Mouse (Mus musculus) ES-E14 (cell line): Measurements from ENCODE around the gene Tmem165.

ENCODE experiments used
- ZC3H11A ChIP-seq: IDR thresholded peaks from 2 replicates; pipeline ENCODE4 v1.6.1; 2012; ENCODE audit warnings: low read depth, mild to moderate bottlenecking, inconsistent platforms, low read length, borderline replicate concordance
- ZNF384 ChIP-seq: IDR thresholded peaks from 2 replicates; pipeline ENCODE4 v1.6.1; 2012; ENCODE audit warnings: low read depth, low read length, inconsistent platforms

GRCm38 (mm10) chr5:76162926-76163325 lies 20.8 kb upstream of the Tmem165 start:
- TF ChIP-seq ZNF384 (no peak), ZC3H11A (no peak)
